Mouse (Mus musculus) liver, embryonic 14.5 days (tissue): ENCODE data around the gene Hoxa3. TPM values are rescaled to one million over a fixed set of nuclear protein-coding genes. Genes with fewer than 3 reads are reported as not detected.
A peak's percentile ranks its signal among the peaks of the same experiment; 100 is the strongest.

Source experiments
- ATAC-seq: fragments of 200-750 bp; cut with Nextera tagmentation; 2 replicates; pipeline ENCODE4 v1.8.0; 2017; ENCODE audit warnings: moderate number of reproducible peaks, mild to moderate bottlenecking, moderate library complexity; ENCODE audit not compliant: insufficient read depth
- DNase-seq, 3 experiments: peaks; one replicate each; pipeline ENCODE4 v3.0.0-alpha.2; 2012 to 2013; ENCODE audit warnings: low read depth in 3 of 3, low spot score in 3 of 3
- H3K27ac ChIP-seq: fragments of 300-500 bp; sonication (generic); 2 replicates; pipeline ENCODE4 v1.5.1; 2014; ENCODE audit warnings: moderate library complexity, mild to moderate bottlenecking, control low read depth, inconsistent platforms
- H3K27me3 ChIP-seq: fragments of 300-500 bp; sonication (generic); 2 replicates; pipeline ENCODE4 v1.6.1; 2014; ENCODE audit warnings: mild to moderate bottlenecking, low read length, moderate library complexity; ENCODE audit not compliant: control insufficient read depth, insufficient read depth
- H3K36me3 ChIP-seq: fragments of 300-500 bp; sonication (generic); replicated peaks from 2 replicates; pipeline ENCODE4 v1.6.1; 2014; ENCODE audit warnings: low read depth; ENCODE audit not compliant: control insufficient read depth, insufficient read depth
- H3K4me1 ChIP-seq, 2 experiments: fragments of 200-500 bp in 1 of 2; fragments of 300-500 bp in 1 of 2; sonication (generic) in 1 of 2; replicated peaks; 2 replicates each; pipeline ENCODE4 v1.6.1; 2012 to 2014; ENCODE audit warnings: antibody characterized with exemption in 1 of 2, inconsistent platforms in 1 of 2, low read length in 1 of 2; ENCODE audit not compliant: control insufficient read depth in 2 of 2, insufficient read depth in 2 of 2
- H3K4me2 ChIP-seq: fragments of 300-500 bp; sonication (generic); 2 replicates; pipeline ENCODE4 v1.6.1; 2014; ENCODE audit warnings: low read depth, mild to moderate bottlenecking, control low read depth, moderate library complexity
- H3K4me3 ChIP-seq, 2 experiments: fragments of 200-500 bp in 1 of 2; fragments of 300-500 bp in 1 of 2; sonication (generic) in 1 of 2; 2 replicates each; pipeline ENCODE4 v1.5.1; 2012 to 2014; ENCODE audit warnings: low read depth in 2 of 2, low read length in 2 of 2, mild to moderate bottlenecking in 2 of 2, control low read depth in 1 of 2, inconsistent platforms in 1 of 2, moderate library complexity in 1 of 2; ENCODE audit not compliant: insufficient read depth in 1 of 2
- H3K9ac ChIP-seq: fragments of 300-500 bp; sonication (generic); replicated peaks from 2 replicates; pipeline ENCODE4 v1.6.1; 2014; ENCODE audit warnings: mild to moderate bottlenecking, control low read depth, moderate library complexity
- H3K9me3 ChIP-seq: fragments of 300-500 bp; sonication (generic); 2 replicates; pipeline ENCODE4 v1.6.1; 2016; ENCODE audit warnings: low read length, mixed read lengths; ENCODE audit not compliant: control insufficient read depth
- CTCF ChIP-seq: IDR thresholded peaks from 2 replicates; pipeline ENCODE4 v1.5.1; 2016; ENCODE audit warnings: antibody characterized with exemption, low read depth, control low read depth
- EP300 ChIP-seq: IDR thresholded peaks from 2 replicates; pipeline ENCODE4 v1.6.1; 2016; ENCODE audit warnings: antibody characterized with exemption, low read depth
- WGBS: fragments of 180-500 bp; shearing (Covaris S2); extraction: QIAGEN DNeasy Blood & Tissue Kit; methylation state at CpG from one replicate; pipeline ENCODE4 v1.1.7; 2014; ENCODE audit not compliant: insufficient replicate concordance; 5-methylcytosine and 5-hydroxymethylcytosine counted together
- polyA plus RNA-seq, 2 experiments: library from polyadenylated mRNA; depleted of rRNA in 1 of 2; stranded (reverse) in 1 of 2; unstranded in 1 of 2; fragments of >200 nt; fragmentation: Nextera tagmentation in 1 of 2; extraction: Ambion mirVana in 1 of 2; gene quantifications; 2 replicates each; pipeline versions ENCODE4 v1.2.1 to v1.2.3; 2012 to 2014

Hoxa3 gene
- polyA plus RNA-seq, 2 experiments: 0.13 to 0.37 TPM

DNA sequence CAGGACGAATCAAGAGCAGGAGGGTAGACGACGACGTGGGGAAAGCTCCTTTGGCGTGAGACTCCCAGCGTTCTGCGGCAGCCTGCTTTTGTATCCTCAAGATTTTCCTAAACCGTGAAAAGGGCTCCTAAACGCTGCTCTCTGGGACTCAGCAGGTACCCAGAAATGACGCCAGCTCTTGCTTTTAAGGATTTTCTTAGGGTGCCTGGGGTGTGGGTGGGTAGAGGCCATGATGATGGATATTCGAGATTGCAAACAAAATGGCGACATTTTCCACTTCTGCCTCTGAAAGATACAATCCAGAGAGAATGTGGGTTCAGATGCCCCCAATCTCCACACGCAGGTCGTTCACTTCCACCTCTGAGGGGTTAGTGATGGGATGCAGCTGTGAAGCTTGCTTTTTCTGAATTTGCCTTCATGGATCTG, 45.4 kb downstream of the Hoxa3 start:
- Histone ChIP-seq H3K27me3 (peaks cover 98% of the 10 kb centered on the region), H3K9ac (no peak overlapping the region), H3K27ac (no peak overlapping the region), H3K36me3 (no peaks in the 10 kb centered on the region), H3K4me3 (no peak overlapping the region), H3K4me1 (no peaks in the 10 kb centered on the region), H3K4me2 (no peak overlapping the region), H3K9me3 (no peaks in the 10 kb centered on the region)
- no peak for TF ChIP-seq EP300
- TF ChIP-seq CTCF: no peak
- WGBS: 21% methylated on average over 14 of the region's 14 CpGs
- no peak for ATAC-seq
- DNase-seq: no peak

DNA sequence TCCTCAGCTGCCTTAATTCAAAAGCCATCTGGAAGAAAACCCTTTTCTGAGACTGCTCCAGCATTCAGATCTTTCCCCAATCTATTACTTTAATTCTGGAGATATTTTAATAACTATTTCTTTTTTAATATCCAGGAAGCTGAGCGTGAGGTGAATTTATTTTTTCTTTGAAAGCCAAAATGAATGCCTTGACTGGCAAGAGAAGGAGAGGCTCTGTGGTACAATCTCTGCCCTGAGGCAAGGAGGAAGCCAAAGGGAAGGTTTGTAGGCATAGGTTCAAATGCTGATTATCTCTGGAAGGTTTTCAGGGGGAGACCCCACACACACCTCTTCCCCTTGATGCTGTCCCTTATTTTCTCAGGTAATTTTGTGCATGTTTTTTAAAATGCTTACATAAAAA, 46.0 kb downstream of the Hoxa3 start:
- H3K27me3 ChIP-seq: peaks cover 98% of the 10 kb centered on the region
- 29% methylated on average over 1 of the region's 1 CpGs for WGBS
- H3K36me3 ChIP-seq: no peaks in the 10 kb centered on the region
- no peak overlapping the region for H3K27ac ChIP-seq
- no peak for DNase-seq
- H3K9me3 ChIP-seq: no peaks in the 10 kb centered on the region
- H3K4me3 ChIP-seq: no peak overlapping the region
- no peak for ATAC-seq
- H3K4me2 ChIP-seq: no peak overlapping the region
- TF ChIP-seq EP300: no peak
- no peak for TF ChIP-seq CTCF
- no peaks in the 10 kb centered on the region for H3K4me1 ChIP-seq
- no peak overlapping the region for H3K9ac ChIP-seq

DNA sequence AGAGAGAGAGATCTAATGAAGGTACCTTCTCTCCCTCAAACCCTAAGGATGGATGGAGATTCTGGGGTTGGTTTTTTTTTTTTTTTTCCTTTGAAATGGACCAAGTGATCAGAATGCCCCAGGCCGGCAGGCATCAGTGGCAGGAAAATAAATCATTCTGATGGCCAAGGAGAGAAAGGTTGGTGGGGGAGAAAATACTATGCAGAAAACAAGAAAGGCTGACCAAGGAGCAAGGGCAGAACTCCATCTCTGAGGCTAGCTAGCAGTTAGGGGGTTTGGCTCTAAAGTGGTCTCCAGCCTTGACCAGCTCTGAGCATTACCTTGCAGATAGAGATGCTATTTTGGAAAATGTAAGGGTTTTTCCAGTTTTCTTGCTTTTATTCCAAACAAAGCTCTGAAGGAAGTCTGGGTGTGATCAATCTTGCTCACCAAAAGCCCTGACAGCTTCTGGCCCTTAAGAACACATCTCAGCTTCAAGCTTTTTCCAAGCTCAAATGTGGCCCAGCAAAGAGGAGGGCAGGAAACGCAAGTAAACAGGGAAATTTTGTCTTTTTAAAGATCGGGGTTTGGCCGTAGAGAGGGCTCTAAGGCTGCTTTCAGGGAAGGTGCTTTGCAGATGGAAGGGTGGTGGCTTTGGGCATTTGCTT, 46.6 kb downstream of the Hoxa3 start:
- TF ChIP-seq EP300 (no peak), CTCF (no peak)
- Histone ChIP-seq H3K27ac (no peak overlapping the region), H3K4me1 (no peaks in the 10 kb centered on the region), H3K27me3 (peaks cover 98% of the 10 kb centered on the region), H3K36me3 (no peaks in the 10 kb centered on the region), H3K9ac (no peak overlapping the region), H3K9me3 (no peaks in the 10 kb centered on the region), H3K4me3 (no peak overlapping the region), H3K4me2 (no peak overlapping the region)
- no peak for ATAC-seq
- 13% methylated on average over 4 of the region's 4 CpGs for WGBS
- no peak for DNase-seq

DNA sequence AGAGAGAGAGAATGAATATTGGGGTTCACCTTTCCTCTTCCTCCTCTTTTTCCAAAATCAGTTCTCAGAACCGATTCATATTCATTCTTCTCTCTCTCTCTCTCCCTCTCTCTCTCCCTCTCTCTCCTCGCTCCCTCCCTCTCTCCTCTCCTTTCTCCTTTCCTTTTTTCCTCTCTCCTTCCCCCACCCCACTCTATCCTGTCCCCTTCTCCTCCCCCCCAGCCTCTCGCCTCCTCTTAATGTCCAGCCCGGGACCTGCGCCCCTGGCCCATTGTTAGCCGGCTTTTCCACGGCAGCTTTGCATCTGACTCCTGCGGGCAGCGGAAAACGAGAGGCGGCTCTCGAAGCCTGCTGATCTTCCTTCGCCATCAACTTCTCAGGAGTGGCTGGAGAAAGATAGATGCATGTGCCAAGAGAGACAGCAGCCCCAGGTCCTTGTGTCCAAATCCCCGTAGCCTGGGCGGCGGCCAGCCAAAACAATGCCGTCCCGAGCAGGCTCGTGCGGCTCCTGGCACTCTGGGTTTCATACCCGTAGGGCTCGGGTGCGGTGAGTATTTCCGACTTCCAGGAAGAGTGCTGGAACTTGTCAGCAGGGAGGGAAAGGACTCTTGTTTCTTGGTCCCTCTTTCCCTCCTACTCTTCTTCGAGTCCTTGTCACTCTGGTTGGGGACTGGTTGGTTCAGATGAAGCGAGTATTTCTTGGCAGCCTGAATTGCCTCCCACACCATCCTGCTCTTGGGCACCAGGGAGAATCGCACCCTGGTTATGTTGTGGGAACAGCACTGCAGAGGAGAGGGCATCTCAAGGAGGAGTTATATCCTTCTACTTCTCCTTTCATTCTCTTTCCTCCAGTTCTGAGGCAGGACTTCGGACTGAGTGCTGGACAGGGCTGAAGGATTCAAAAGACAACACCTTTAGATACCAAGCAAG, 47.4 kb downstream of the Hoxa3 start:
- H3K36me3 ChIP-seq: no peaks in the 10 kb centered on the region
- ATAC-seq (no peak), DNase-seq (no peak)
- no peak for TF ChIP-seq CTCF
- TF ChIP-seq EP300: no peak
- WGBS: 4% methylated on average over 28 of the region's 28 CpGs
- no peak overlapping the region for H3K9ac ChIP-seq
- no peaks in the 10 kb centered on the region for H3K9me3 ChIP-seq
- H3K4me2 ChIP-seq: 0 out of 2 replicates have a peak overlapping the region, but pooled peaks have one; percentile 24
- H3K4me3 ChIP-seq: no peak overlapping the region
- H3K27ac ChIP-seq: no peak overlapping the region
- no peaks in the 10 kb centered on the region for H3K4me1 ChIP-seq
- H3K27me3 ChIP-seq: peaks cover 97% of the 10 kb centered on the region
